Mouse (Mus musculus) urinary bladder, postnatal 25 days (tissue): ENCODE measurements at regions not wholly inside any gene's neighbourhood (a gene's known extent, or its start where the extent isn't known, plus 50 kb on each side); places are given as distances from the start of the nearest gene placed in this dataset.
"Not testable (repeated sequence)": the region's sequence is repeated elsewhere in the genome, so short reads cannot be mapped to it uniquely, and the experiment has no call there.

Experiments used
- DNase-seq: peaks from one replicate; pipeline ENCODE4 v3.0.0; 2022; ENCODE audit warnings: low spot score

DNA sequence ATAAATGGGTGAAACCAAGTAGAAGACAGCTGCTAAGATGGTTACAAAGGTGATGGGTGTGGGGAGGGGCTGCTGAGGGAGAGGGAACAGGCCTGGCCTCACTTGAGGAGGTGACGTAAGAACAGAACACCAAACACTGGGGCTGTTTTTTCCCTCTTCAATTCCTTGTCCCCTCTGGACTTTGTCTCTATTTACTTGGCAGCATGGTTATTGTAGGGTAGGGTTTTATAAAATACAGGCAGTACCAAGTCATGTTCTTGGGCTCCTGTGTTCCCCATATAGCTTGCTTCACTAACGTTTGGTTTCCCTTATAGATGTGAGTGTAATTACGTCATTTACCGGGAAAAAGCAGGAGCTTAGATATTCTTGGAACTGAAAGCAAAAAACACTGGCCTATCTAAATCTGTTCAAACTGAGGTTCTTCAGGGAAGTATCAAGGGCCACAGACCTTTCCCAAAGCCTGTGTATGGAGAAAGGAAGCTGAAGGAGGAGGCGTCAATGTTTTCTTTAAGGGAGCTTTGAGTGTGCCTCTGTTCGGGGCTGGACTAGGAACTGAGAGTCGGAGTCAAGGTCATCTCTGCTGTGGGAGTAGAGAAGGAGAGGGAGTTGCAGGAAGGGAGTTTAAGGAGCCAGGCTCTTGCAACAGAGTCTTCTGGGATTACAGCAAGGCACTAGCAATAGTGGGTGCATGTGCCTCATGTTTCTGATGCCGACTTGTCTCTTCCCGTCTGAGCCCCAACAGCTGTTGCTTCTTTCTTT is 85.1 kb upstream of the Atp1b1 start:
- DNase-seq: no peak

GRCm38 (mm10) chr1:164541711-164542110 is 83.6 kb upstream of the Atp1b1 start:
- DNase-seq: no peak

DNA sequence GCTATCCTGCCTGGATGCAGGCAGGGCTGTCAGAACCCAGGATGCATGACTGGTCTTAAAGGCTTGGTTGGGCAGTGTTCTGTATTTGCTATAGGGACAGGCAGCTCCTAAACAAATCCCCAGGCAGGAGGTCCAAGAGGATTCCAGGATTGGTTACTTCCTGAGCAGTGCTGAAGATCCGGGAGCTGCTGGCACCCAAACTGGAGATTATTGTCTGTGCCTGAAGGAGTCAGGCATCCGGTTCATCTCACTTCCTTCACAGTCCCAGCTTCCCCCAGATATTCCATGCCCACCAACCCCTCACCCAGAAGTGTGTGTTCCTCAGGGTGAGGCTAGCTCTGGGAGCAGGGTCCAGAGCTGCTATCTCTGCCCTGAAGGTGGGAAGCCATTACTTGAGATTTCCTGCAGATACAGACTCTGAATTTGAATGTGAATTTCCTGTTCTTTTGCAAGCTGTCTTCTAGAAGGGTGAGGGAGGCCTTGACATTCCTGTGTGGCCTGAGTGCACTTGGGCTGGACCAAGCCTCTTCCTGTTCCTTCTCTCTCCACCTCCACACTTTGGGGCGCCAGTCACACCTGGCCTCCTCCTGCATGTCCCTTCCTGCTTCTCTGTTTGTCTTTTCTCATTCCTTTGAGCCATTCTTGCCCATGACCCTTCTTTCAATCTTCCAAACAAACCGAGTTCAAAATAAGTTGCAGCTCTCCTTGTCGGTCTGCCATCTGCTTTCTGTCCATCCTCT is 80.3 kb upstream of the Atp1b1 start:
- no peak for DNase-seq

DNA sequence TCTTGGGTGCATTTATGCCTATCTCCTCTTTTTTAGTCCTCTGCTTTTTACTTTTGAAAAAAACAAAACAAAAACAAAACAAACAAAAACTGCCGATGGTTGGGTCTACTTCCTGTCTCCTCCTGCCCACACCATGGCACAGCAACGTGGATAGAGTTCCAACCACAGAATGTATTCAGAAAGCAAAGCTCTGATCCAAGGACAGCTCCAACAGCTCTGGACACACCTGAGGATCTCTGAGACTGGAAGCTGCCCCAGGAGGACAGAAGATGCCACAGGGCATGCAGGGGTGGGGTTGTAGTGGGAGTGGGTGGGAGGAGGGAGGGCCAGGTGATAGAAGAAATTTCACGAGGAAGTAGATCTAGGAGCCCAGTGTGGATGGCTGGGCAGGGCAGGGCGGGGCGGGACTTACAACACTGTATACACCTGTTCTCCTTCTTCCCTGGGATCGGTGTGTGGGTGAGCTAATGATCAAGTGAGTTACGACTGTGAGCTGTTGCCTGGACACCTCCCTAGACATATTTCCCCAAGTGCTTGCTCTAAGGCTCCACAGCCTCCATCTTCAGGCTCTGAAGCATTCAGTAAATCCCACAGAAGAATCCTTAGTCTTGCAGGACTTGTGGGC is 79.3 kb upstream of the Atp1b1 start:
- DNase-seq: no peak

DNA sequence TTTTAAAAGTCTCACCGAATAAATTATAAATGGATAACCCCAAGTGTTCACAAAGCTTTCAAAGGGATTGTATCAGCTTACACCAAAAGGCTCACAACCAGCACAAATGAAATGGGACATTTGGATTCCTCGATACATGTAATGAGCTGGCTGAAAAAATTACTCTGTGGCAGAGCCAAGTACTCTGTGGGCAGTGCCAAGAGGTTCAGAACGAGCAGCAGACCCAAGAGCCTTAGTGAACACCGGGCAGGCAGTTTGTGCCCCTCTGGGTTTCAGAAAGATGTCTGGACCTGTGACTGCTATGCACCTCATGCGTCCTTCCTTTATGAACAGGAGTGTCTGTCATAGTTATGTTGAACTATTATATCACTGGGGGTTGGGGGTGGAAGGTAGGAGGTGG is 74.0 kb upstream of the Atp1b1 start:
- no peak for DNase-seq

GRCm38 (mm10) chr1:164531741-164532140 is 73.6 kb upstream of the Atp1b1 start:
- no peak for DNase-seq

DNA sequence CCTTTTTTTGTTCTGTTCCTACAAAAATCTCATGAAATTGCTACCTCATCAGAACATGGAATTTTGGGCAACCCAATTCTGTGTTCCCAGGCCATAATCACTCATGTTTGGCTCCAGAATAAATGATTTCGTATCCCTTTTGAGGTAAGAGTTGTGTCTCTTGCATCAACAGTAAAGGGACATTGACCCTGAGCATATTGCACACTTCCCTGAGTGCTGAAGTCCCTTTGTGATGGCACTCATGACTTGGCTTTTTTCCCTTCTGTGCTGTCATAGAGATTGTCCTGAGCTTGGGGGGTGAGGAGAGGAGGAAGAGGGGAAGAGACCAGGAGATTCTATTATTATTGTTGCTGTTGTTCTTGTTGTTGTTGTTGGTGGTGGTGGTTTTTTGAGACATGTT is 68.6 kb upstream of the Atp1b1 start:
- DNase-seq: no peak

DNA sequence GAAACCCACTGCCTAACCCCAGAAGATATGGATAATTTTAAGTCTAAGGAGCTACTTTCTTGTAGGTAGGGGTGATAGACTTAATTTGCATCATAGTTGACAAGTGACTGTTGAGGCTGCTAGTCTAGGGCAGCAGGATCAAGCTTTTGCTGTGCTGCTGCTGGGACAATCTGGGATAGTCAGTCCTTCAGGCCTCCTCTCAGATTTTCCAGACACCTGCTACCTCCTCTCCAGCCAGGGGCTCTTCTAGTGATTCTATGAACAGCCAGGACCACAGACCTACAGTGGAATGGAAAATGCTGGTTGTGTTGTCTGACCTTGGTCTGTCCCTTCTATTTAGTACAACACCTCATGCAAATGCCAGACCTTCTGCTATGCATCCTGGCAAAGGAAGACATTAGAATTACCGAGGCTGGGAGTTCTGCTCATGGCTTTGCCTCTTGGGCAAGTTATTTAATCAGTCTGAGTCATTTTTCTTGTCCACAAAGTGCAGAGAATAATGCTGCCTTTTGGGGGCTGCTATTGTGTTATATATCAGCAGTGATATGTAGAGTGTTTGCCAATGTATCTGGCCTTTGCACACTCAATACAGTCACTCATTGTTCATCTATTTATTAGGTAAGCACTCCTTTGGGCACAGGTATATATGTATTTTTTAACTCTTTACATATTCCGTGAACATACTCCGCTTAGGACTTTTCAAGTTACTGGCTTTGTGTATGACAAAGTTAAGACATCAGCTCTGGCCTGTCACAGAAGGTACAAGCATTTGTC is 64.4 kb upstream of the Atp1b1 start:
- no peak for DNase-seq

GRCm38 (mm10) chr1:164521371-164522130 is 63.4 kb upstream of the Atp1b1 start:
- no peak for DNase-seq

GRCm38 (mm10) chr1:164518866-164519265 is 60.7 kb upstream of the Atp1b1 start:
- DNase-seq: no peak

DNA sequence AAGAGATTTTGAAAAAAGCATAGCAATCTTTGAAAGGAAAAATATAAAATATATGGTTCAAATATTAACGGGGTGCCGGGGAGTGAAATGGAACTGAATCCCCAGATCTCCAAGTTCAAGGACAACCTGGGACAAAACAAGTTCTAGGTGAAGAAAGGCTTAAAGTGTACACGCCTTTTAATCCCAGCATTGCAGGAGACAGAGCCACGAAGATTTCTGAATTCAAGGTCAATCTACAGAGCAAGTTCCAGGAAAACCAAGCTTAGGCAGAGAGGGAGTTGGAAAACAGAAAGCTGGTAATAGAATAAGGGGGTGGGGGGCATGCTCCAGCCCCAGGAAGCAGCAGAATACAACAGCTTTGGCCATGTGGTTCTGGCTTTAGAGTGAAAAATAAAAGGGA is 60.2 kb upstream of the Atp1b1 start:
- no peak for DNase-seq

- DNase-seq: not testable (repeated sequence)
These were observed 59.2 kb upstream of the Atp1b1 start for GRCm38 (mm10) chr1:164517362-164517761.

DNA sequence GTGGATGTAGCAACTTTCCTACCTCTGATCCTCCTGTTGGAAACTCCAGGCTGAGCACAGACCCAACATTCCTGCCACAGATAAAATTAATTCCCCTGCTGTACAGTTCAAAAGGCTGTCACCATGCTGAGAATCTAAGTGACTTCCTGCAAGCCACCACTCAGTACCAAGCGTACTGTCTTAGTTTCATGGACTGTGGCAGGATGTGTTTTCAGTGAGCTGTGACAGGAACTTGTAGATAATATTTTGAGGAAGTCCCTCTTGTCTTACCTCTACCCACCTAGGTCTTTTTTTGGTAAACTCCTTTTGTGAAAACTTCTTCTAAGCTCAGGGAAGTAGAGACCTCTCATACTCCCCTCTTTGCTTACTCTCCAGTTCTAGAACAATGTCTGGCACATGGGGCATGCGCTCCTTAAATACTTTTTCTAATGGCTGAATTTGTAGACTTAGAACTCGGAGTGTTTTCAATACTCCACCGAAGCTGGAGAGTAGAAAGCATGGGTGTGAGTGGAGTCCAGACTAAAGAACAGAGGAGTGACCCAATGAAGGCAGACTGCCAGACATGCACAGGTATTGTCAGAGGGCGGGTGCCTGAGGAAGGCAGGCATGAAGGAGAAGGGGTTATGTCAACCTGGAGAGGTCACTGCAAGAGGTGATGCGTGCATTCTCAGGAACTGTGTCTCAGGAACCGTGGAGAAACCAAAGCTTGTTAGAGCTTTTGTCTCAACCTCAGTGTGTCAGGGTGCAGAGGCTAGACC is 53.7 kb upstream of the Atp1b1 start:
- no peak for DNase-seq

GRCm38 (mm10) chr1:164509226-164509625 is 51.1 kb upstream of the Atp1b1 start:
- DNase-seq: no peak

GRCm38 (mm10) chr1:164508556-164508955 is 50.4 kb upstream of the Atp1b1 start:
- DNase-seq: no peak

DNA sequence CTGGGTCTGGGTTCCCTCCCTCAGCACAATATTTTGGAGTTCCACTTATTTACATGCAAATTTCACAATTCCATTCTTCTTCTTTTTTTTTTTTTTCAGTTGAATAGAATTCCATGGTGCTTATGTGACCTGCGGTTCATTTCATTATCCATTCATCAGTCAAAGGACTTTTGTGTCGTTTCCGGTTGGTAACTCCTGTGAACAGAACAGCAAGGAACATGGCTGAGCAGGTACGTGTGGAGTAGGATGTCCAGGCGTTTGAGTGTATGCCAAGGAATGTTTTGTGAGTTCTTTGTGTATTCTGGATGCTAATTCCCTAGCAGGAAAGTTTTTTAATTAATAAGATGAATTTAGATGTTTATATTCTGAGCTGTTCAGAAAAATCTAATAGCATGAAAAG is 50.0 kb upstream of the Atp1b1 start:
- no peak for DNase-seq
